ENCODE assay signal across 26 mouse cellular contexts in genomic region chr9:10492243-10492642, GRCm38 (mm10).
DNase-seq lines count a peak whose midpoint lies in the region; ATAC-seq and TF ChIP-seq lines count a peak whose summit lies in the region.
"Had no signal": no experiment of that assay in that cellular context is flagged by ENCODE, and none has a peak within 500 bp of the region (broad histone marks: within the 10 kb centered on the region; RNA-seq: fewer than 3 reads in every experiment).

No protein-coding gene starts in this region.

- H3K9ac ChIP-seq in embryonic facial prominence, embryonic 11.5 days (replicated peaks; ENCODE audit: low read length): no peak overlapping the region
- H3K9ac ChIP-seq in embryonic facial prominence, embryonic 12.5 days: no peak overlapping the region
- H3K9ac ChIP-seq in limb, embryonic 14.5 days (ENCODE audit: low read depth, low read length, severe bottlenecking): no peak overlapping the region
- no peak overlapping the region for H3K9ac ChIP-seq in hindbrain, embryonic 16.5 days (ENCODE audit: low read depth, low read length)
- H3K9ac ChIP-seq: embryonic facial prominence, embryonic 15.5 days; forebrain, embryonic 12.5 days had no signal

- no peak overlapping the region for H3K4me3 ChIP-seq in embryonic facial prominence, embryonic 11.5 days (ENCODE audit: low read depth, low read length)
- H3K4me3 ChIP-seq in embryonic facial prominence, embryonic 10.5 days: no peak overlapping the region
- no peak overlapping the region for H3K4me3 ChIP-seq in embryonic facial prominence, embryonic 12.5 days
- H3K4me3 ChIP-seq in limb, embryonic 14.5 days (replicated peaks; ENCODE audit: low read length): no peak overlapping the region
- H3K4me3 ChIP-seq in hindbrain, embryonic 16.5 days (ENCODE audit: low read length): no peak overlapping the region
- H3K4me3 ChIP-seq: embryonic facial prominence, embryonic 15.5 days; erythroblast, embryonic 14.5 days; forebrain, embryonic 10.5 days; forebrain, embryonic 12.5 days had no signal

- no peaks in the 10 kb centered on the region for H3K4me1 ChIP-seq in embryonic facial prominence, embryonic 11.5 days (ENCODE audit: control insufficient read depth, insufficient read depth, low read length)
- H3K4me1 ChIP-seq in embryonic facial prominence, embryonic 10.5 days: no peaks in the 10 kb centered on the region
- H3K4me1 ChIP-seq in embryonic facial prominence, embryonic 12.5 days: no peaks in the 10 kb centered on the region
- H3K4me1 ChIP-seq in limb, embryonic 14.5 days (ENCODE audit: control insufficient read depth, insufficient read depth, low read length): no peaks in the 10 kb centered on the region
- H3K4me1 ChIP-seq in hindbrain, embryonic 16.5 days (ENCODE audit: control insufficient read depth, insufficient read depth, low read depth, low read length): no peaks in the 10 kb centered on the region
- H3K4me1 ChIP-seq: embryonic facial prominence, embryonic 15.5 days; forebrain, embryonic 10.5 days; forebrain, embryonic 12.5 days had no signal

- no peak overlapping the region for H3K27ac ChIP-seq in embryonic facial prominence, embryonic 11.5 days (replicated peaks; ENCODE audit: low read depth, low read length)
- H3K27ac ChIP-seq in embryonic facial prominence, embryonic 10.5 days (replicated peaks): no peak overlapping the region
- no peak overlapping the region for H3K27ac ChIP-seq in embryonic facial prominence, embryonic 12.5 days
- no peak overlapping the region for H3K27ac ChIP-seq in limb, embryonic 14.5 days (replicated peaks; ENCODE audit: low read depth, low read length)
- no peak overlapping the region for H3K27ac ChIP-seq in hindbrain, embryonic 16.5 days (ENCODE audit: low read depth, low read length)
- H3K27ac ChIP-seq: embryonic facial prominence, embryonic 15.5 days; forebrain, embryonic 10.5 days; forebrain, embryonic 12.5 days had no signal

- H3K4me2 ChIP-seq in embryonic facial prominence, embryonic 11.5 days (ENCODE audit: low read depth, low read length): no peak overlapping the region
- no peak overlapping the region for H3K4me2 ChIP-seq in embryonic facial prominence, embryonic 12.5 days (replicated peaks)
- H3K4me2 ChIP-seq in limb, embryonic 14.5 days (replicated peaks; ENCODE audit: low read depth, low read length, severe bottlenecking): no peak overlapping the region
- H3K4me2 ChIP-seq in hindbrain, embryonic 16.5 days (ENCODE audit: low read length): no peak overlapping the region
- H3K4me2 ChIP-seq: embryonic facial prominence, embryonic 15.5 days; forebrain, embryonic 12.5 days had no signal

- DNase-seq in embryonic facial prominence, embryonic 11.5 days (ENCODE audit: low spot score): peak; percentile 3
- DNase-seq in embryonic facial prominence, embryonic 10.5 days (ENCODE audit: low spot score): no peak
- peak; percentile 47 for DNase-seq in limb, embryonic 14.5 days (ENCODE audit: low spot score)
- DNase-seq: adrenal gland, adult 8-10 months; adrenal gland, postnatal 14 days; B cell, adult 2 months; cerebellum, adult 11 months; cerebellum, adult 18-20 months; cerebellum, adult 8-10 months; cerebellum, adult 9-11 months; cerebellum, postnatal 14 days; cerebellum, postnatal 36 days; embryo, embryonic 11 days had no signal

- no peaks in the 10 kb centered on the region for H3K27me3 ChIP-seq in embryonic facial prominence, embryonic 11.5 days (ENCODE audit: control insufficient read depth, insufficient read depth, low read length)
- H3K27me3 ChIP-seq in embryonic facial prominence, embryonic 10.5 days (replicated peaks; ENCODE audit: low read depth, poor library complexity, severe bottlenecking): no peaks in the 10 kb centered on the region
- no peaks in the 10 kb centered on the region for H3K27me3 ChIP-seq in embryonic facial prominence, embryonic 12.5 days
- no peaks in the 10 kb centered on the region for H3K27me3 ChIP-seq in limb, embryonic 14.5 days (ENCODE audit: control insufficient read depth, insufficient read depth, low read length)
- no peaks in the 10 kb centered on the region for H3K27me3 ChIP-seq in hindbrain, embryonic 16.5 days (replicated peaks; ENCODE audit: control insufficient read depth, insufficient read depth, low read length)
- H3K27me3 ChIP-seq: CH12.LX; embryonic facial prominence, embryonic 15.5 days; forebrain, embryonic 12.5 days; Patski had no signal

- H3K36me3 ChIP-seq in embryonic facial prominence, embryonic 11.5 days (replicated peaks; ENCODE audit: control insufficient read depth, insufficient read depth, low read depth, low read length): no peaks in the 10 kb centered on the region
- no peaks in the 10 kb centered on the region for H3K36me3 ChIP-seq in embryonic facial prominence, embryonic 10.5 days (replicated peaks)
- no peaks in the 10 kb centered on the region for H3K36me3 ChIP-seq in embryonic facial prominence, embryonic 12.5 days
- no peaks in the 10 kb centered on the region for H3K36me3 ChIP-seq in limb, embryonic 14.5 days (ENCODE audit: control insufficient read depth, insufficient read depth, low read length)
- no peaks in the 10 kb centered on the region for H3K36me3 ChIP-seq in hindbrain, embryonic 16.5 days (ENCODE audit: control insufficient read depth, insufficient read depth, low read length)
- H3K36me3 ChIP-seq: embryonic facial prominence, embryonic 15.5 days; forebrain, embryonic 10.5 days; forebrain, embryonic 12.5 days; G1E had no signal

- ATAC-seq in embryonic facial prominence, embryonic 11.5 days (replicated peaks; ENCODE audit: insufficient number of reproducible peaks, low FRiP score, low TSS enrichment, low read depth): no peak
- 0 out of 2 replicates have a peak, but pooled peaks have one; percentile 28 for ATAC-seq in embryonic facial prominence, embryonic 12.5 days (ENCODE audit: insufficient number of reproducible peaks, insufficient read depth, low FRiP score, low TSS enrichment)
- ATAC-seq in limb, embryonic 14.5 days (ENCODE audit: low FRiP score, low read depth): no peak
- ATAC-seq in hindbrain, embryonic 16.5 days: no peak
- ATAC-seq: activated CD4-positive, CD25-positive, alpha-beta regulatory T cell, adult 4 months; CD4-positive, CD25-positive, alpha-beta regulatory T cell, adult 4 months; forebrain, embryonic 14.5 days; forebrain, embryonic 16.5 days; Patski had no signal

- no peaks in the 10 kb centered on the region for H3K9me3 ChIP-seq in embryonic facial prominence, embryonic 11.5 days (replicated peaks; ENCODE audit: control insufficient read depth, low read length)
- H3K9me3 ChIP-seq in embryonic facial prominence, embryonic 10.5 days: no peaks in the 10 kb centered on the region
- no peaks in the 10 kb centered on the region for H3K9me3 ChIP-seq in embryonic facial prominence, embryonic 12.5 days
- no peaks in the 10 kb centered on the region for H3K9me3 ChIP-seq in limb, embryonic 14.5 days (ENCODE audit: control insufficient read depth, low read length)
- no peaks in the 10 kb centered on the region for H3K9me3 ChIP-seq in hindbrain, embryonic 16.5 days (ENCODE audit: control insufficient read depth, low read length)
- H3K9me3 ChIP-seq: embryonic facial prominence, embryonic 15.5 days; forebrain, embryonic 10.5 days; forebrain, embryonic 12.5 days; G1E had no signal

- TF ChIP-seq POLR2A in limb, embryonic 14.5 days (IDR thresholded peaks at IDR 0.05; ENCODE audit: borderline replicate concordance, extremely low read depth, insufficient read depth, insufficient read length): no peak
